Mouse (Mus musculus): ENCODE measurements around the gene Gm11032.

DNA sequence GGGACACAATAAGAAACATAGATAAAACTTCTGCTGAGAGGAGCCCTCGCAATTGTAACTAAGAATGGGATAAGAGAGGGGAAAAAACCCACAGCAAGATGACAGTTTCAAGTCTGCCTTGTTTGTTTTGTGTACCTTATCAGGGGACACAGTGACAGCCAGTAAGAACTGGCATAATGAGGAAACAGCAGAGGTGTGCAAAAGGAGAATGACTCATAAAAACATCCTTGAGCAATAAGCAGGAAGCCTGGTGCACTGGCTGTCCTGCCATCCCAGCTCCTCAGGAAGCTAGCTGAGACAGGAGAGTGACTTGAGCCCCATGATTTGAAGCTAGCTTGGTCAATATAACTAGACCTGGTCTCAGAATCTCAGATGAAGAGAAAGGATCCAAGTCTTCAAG lies 40.0 kb downstream of the Gm11032 start:
- TF ChIP-seq GATA1 (IDR thresholded peaks at IDR 0.05; ENCODE audit: borderline replicate concordance, low read length) (no peak), FLI1 (IDR thresholded peaks at IDR 0.05; ENCODE audit: low read length) (no peak)
